Mouse (Mus musculus) left cerebral cortex, postnatal 36 days (tissue): ENCODE measurements around the gene Dzip1. TPM values are rescaled to one million over a fixed set of nuclear protein-coding genes. Genes with fewer than 3 reads are reported as not detected.

Source experiments
- DNase-seq, 2 experiments: peaks; one replicate each; pipeline ENCODE4 v3.0.0; 2021 to 2022; ENCODE audit warnings: low spot score in 2 of 2, mixed read lengths in 1 of 2
- intact Hi-C: fragments of 180-260 bp; cut with DNase I; formaldehyde crosslinking; loops from one replicate; pipeline ENCODE4 v1.15.1; 2025
- total RNA-seq, 2 experiments: library from RNA; stranded (reverse); gene quantifications; 2 replicates each; pipeline ENCODE4 v1.2.3; 2021

Gene Dzip1
- total RNA-seq, 2 experiments from 2014 or later, result 78.4 to 117 TPM

GRCm38 (mm10) chr14:118928565-118928964 is 3.3 kb upstream of the Dzip1 start:
- DNase-seq, result no peak
- intact Hi-C loops, result no loop called here

GRCm38 (mm10) chr14:118922667-118923184 is 2.5 kb downstream of the Dzip1 start:
- intact Hi-C loops, result no loop called here
- peak in 1 of 2 experiments; percentile 36 for DNase-seq

DNA sequence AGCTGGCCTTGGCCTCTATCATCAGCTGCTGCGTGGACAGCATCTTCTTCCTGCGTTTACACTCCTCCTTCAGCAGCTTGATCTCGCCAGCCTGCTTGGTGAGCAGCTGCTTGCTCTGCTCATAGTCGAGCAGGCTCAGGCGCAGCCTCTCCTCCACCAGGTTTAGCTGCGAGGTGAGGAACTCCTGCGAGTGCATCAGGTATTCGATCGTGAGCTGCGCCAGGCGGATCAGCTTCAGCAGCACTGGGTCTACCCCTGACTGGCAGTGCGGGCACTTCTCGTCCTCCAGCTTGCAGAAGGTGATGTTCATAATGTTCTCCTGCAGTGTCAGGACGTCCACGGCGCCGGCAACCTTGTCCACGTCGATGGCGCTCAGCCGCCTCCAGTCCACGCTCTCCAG is 3.0 kb downstream of the Dzip1 start:
- DNase-seq, result no peak
- intact Hi-C loops, result no loop called here

DNA sequence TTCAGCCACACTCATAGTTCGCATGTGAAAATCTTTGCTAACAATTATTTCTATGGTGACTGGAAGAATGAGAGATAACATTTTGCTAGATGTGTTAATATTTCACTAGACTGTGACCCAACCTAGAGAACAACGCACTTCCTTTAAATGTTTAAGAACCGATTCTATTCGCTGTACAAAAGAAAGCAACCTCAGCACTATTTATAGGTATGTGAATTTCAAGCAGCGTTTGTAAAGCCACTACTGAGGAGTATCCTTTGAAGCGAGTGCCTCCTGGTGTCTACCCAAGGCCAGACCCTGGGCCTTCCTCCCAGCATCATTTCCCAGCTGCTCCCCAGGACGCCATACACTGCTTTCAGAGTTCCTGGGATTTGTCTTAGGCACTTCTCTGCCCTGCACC is 4.6 kb downstream of the Dzip1 start:
- intact Hi-C loops, result no loop called here
- DNase-seq, result no peak

DNA sequence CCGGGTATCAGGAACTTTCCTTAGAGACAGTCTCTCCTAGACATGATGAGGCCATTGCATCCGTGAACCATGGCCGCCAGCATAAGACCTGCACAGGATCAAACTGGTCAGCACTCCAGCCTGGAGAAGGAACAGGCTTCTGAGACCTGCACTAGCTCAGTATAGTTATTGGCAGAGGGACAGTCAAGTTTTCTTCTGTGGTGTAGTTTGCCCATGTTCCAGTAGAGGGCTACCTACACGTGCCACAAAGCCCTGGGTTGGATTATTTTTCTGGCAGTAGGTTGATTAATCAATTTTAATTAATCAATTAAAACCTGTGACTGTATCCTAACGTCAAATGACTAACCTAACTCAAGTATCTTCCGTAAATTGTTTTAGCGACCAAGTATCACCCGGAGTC is 6.2 kb downstream of the Dzip1 start:
- intact Hi-C loops, result no loop called here
- no peak for DNase-seq

DNA sequence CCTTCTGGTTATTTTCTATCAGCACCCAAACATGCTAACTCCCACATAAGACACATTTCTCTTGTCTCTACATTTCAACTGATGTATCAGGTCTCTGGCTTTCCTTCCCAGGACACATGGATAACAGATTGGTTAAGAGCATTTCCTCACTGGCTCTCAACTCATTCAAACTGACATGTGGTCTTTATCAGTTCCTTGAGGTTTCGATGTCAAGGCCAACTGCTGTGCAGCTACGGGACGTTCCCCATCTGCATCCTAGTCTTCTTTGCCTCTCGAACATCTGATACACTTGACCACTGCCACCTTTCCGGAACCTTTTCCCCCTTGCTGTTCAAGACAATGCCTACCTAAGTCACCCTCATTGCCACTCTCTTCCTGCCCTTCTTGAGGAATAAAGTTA is 11.6 kb downstream of the Dzip1 start:
- intact Hi-C loops, result no loop called here
- no peak for DNase-seq

- no peak for DNase-seq
Measured at GRCm38 (mm10) chr14:118911521-118911920, 13.7 kb downstream of the Dzip1 start.

DNA sequence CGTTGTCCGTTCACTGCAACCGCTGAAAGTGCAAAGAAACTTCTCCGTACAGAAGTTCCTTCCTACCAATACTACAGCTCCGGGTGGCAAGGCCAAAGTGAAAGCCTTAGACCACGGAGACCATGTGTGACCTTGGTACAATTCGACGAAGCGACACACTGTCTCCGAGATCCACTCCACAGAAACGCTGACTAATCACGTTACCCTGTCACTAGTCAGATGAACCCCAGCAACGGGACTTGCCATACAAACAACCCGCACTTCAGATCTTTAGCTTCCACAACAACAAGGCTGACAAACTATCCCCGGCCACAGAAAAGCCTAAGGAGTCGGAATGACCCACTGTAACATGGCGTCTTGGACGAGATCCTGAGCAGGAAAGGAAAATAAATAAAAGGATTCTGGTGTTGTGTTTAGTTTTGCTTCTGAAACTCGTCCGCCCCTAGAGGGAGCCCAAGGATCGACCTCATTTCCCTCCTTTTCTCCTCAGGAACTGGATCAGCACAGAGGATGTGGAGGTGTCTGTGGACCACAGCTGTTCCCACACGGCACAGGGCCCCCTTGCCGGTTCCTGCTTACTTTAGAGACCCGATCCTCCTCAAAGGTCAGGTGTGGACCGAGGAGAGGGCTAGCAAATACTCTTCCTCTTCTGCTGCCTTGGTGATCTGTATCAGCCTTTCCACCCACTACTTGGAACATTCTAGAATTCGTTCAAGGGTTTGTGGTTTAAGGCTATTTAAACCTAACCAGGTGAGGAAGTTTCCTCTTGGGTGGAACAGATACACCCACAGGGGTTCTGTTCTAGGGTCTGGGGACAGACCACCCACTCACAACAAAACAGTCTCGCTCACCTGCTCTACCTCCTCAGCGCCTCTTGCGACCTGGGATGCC is 14.7 kb downstream of the Dzip1 start:
- DNase-seq, result peak; percentile 55 to 73
- intact Hi-C loops, result no loop called here

More at GRCm38 (mm10) chr14:118911521-118911920, 13.7 kb downstream of the Dzip1 start:
- intact Hi-C loops, result no loop called here

DNA sequence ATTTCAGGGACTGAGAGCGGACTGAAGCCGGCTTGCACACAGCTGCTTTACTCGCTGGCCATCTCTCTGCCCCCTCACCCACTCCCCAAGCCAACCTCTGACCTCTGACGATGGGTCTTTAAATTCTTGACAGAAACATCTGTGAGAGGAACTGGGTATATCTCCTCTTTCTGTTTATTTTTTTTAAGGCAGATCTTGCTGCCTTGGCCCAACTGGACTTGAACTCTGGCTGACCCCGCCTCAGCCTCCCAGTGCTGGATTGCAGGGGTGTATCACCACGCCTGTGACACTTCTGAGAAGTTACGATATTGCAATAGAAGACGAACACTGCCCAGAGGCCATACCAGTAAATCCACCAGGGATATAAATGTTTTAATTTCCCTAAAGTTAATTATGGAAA is 15.4 kb downstream of the Dzip1 start:
- intact Hi-C loops, result no loop called here
- no peak for DNase-seq

- intact Hi-C loops, result no loop called here
- no peak for DNase-seq
Measured at GRCm38 (mm10) chr14:118907592-118907991, 17.7 kb downstream of the Dzip1 start.

- no peak for DNase-seq
- intact Hi-C loops, result no loop called here
Measured at GRCm38 (mm10) chr14:118903867-118904562, 21.2 kb downstream of the Dzip1 start.

DNA sequence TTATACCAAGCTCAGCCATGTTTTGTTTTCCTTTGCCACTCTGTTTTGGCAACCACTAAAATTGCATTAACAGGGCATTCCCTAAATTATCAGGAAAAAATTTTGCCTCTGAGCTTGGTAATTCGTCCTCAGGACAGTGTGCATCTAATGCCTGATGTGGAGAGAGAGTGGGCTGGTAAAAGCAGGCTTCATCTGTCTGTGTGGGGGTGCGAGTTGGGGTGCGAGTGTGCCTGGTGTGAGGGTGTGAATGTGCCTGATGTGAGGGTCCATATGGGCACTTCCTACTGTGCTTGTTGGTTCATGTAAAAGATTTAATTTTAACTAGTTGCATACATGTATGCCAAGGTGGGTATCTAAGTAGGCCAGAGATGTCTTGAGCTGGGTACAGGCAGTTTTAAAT is 21.9 kb downstream of the Dzip1 start:
- DNase-seq, result peak in 1 of 2 experiments; percentile 30
- intact Hi-C loops, result no loop called here

GRCm38 (mm10) chr14:118900911-118901310 is 24.3 kb downstream of the Dzip1 start:
- no peak for DNase-seq
- intact Hi-C loops, result loop anchor here (2.0 kb wide), 1 partner anchor 80 kb away; no protein-coding TSS in a partner anchor

GRCm38 (mm10) chr14:118899940-118900339 is 25.3 kb downstream of the Dzip1 start:
- DNase-seq, result no peak
- intact Hi-C loops, result loop anchor here (2.0 kb wide), 1 partner anchor 79 kb away; no protein-coding TSS in a partner anchor

- DNase-seq, result no peak
- intact Hi-C loops, result no loop called here
Measured at GRCm38 (mm10) chr14:118895655-118896054, 29.6 kb downstream of the Dzip1 start.

GRCm38 (mm10) chr14:118895228-118895627 is 30.0 kb downstream of the Dzip1 start:
- intact Hi-C loops, result no loop called here
- DNase-seq, result no peak

- DNase-seq, result peak; percentile 54 to 61
- intact Hi-C loops, result no loop called here
Measured at GRCm38 (mm10) chr14:118890101-118890500, 35.2 kb downstream of the Dzip1 start.

- intact Hi-C loops, result no loop called here
- DNase-seq, result peak in 1 of 2 experiments; percentile 33
Measured at GRCm38 (mm10) chr14:118884250-118884556, 41.1 kb downstream of the Dzip1 start.

- intact Hi-C loops, result no loop called here
- DNase-seq, result no peak
Measured at GRCm38 (mm10) chr14:118883344-118884249, 41.7 kb downstream of the Dzip1 start.

- intact Hi-C loops, result no loop called here
- no peak for DNase-seq
Measured at GRCm38 (mm10) chr14:118880696-118881095, 44.6 kb downstream of the Dzip1 start.
